Mouse (Mus musculus): ENCODE measurements at regions not wholly inside any gene's neighbourhood (a gene's known extent, or its start where the extent isn't known, plus 50 kb on each side); places are given as distances from the start of the nearest gene placed in this dataset.

DNA sequence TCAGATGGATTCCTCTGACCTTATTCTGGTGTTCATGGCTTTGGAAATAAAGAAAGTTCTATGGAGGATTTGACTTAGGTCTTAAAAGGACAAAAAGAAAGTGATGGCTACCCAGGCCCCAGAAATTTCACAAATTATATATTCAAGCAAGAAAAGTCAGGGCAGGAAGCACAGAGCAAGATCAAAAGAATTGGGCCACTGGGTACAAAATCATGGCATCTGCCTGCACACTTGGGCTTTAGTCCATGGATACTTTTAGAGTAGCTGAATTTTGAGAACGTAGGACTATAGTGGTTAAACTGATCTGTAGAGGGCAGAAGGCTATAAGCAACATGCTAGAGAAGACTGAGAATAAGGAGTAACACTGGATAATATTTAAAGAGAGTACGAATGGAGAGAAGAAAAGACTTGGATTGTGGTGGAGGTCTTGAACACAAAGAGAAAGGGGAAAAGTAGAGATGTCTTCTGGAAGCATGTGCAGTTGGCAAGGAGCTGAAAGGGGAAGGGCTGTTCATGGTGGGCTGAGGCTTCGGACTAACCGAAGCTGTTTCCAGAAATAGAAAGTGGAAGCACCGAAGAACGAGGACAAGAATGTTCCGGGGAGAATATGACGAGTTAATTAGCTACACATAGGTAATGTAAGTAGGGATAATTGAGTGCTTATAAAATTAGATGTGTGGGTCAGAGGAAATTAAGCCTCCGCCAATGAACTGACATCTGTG lies 168.2 kb upstream of the Itga4 start:
- no peak for DNase-seq

DNA sequence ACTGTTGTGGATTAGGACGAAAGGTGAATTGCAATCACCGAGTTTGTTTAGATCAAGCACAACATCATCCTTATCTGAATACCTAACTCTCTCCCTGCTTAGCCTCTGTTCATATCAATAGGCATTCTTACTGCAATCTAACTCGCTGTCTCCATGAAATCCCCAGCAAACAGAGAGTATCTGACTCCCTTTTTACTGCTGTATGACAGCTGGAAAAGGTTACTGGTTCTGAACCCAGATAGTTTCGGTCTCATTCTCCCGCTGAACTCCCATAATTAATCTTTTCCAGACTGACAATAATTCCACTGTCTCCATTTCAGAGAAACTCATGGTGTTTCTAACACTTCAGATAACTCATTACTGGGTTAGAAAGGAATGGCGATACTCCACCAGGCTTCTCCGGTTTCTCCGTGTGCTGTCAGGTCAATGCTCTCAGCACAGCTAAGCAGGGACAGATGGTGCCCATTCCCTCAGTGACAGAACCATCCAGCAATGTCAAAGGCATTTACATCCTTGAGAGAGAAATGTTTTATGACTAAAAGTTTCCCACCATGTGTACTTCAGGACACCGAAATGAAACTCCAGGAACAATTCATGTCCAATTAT lies 167.5 kb upstream of the Itga4 start:
- peak; percentile 20 to 31 for DNase-seq

DNA sequence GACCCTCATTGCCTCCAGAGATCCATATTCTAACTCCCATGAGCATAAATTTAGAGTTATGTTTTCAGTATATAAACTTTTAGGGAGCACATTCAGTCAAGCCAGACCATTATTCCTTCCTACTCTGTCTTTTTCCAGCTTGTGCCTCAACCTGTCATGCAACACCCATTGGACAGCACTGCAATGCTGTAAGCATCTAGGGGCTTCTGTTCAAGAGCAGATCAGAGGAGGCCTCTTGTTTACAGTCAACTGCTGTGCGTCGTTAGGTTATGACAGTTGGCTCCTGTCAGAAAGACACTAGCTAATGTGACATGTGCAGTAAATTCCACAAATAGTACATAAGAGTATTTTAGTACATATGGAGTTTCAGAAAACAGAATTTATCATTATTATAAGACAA lies 165.0 kb upstream of the Itga4 start:
- DNase-seq: no peak

DNA sequence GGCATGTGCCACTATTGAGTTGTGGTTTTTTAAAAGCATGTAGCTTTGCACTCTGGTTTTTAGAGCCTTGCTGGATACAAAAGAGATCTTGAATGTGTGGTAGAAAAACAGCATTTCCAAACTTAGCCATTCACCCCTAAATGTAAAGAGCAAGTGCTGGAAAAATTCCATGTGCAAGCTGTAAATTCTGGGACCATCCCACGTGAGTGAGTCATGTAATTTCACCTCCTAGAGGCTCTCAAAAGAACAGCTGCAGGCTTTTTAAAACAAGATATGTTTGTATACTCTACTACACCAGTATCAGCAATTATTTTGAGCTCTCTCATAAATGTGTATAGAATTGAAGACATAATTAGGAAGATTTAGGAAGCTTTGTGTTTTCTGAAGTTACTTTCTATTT lies 160.9 kb upstream of the Itga4 start:
- no peak for DNase-seq

DNA sequence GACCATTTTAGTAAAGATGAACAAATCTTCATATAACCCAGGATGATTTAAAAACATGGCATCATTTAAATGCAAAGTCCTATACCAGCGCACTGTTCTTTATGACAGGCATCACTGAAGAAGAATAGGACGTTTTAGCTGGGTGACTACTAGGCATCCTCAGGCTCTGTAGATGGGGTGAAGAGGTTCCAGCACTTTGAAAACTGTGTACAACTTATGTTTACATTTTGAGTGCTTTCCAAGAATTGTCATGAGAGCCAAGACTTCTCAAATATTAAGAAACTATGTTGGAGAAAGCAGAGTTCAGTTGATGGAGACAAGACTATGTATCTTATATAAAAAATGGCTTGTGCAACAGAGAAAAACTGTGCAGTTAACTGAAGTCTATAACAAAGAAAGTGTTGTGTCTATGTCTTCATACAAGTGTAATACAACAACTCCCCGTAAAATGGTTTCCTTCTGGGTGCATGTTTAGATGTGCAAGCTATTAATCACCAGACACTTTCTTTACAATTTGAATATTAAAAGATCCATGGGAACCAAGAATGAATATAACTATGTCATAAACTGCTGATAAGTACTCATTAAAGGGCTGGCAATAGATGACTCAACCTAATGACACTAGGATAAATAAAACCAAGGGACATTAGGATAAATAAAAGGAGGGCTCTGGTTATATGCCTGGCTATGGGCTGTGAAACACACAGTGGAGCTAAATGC lies 158.5 kb upstream of the Itga4 start:
- no peak for DNase-seq

DNA sequence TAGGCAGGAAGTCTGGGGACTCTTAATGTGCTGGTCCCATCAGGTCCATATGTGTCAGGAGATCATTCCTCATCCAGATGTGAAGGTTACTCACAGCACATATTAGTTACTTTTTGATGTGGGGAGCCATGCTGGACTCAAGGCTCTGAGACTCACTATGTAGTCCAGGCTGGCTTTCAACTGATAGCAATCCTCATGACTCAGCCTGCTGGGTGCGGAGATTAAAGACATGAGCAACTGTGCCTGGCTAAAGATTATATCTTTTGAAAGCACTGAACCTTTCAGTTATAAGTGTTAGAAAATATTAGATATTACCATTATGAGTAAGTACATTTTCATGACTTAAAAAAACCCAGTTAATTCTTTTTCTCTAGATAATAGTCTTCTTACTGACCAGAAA lies 155.6 kb upstream of the Itga4 start:
- DNase-seq: no peak

DNA sequence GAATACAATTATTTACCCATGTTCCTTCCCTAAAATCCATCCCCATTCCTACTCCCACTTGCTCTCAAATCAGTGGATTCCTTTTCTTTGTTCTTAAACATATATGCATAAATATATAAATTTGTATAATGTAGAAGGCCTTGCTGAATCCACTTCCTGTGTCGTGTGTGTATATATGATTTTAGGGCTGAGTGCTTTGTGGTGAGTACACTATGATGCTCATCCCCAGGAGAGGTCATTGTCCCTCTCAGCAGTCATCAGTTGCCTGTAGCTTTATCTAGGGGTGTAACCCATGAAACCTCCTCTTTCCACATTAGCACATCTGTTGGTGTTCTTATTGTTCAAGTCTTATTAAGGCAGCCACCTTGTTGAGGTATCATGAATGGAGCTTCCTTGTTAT lies 143.6 kb upstream of the Itga4 start:
- no peak for DNase-seq

DNA sequence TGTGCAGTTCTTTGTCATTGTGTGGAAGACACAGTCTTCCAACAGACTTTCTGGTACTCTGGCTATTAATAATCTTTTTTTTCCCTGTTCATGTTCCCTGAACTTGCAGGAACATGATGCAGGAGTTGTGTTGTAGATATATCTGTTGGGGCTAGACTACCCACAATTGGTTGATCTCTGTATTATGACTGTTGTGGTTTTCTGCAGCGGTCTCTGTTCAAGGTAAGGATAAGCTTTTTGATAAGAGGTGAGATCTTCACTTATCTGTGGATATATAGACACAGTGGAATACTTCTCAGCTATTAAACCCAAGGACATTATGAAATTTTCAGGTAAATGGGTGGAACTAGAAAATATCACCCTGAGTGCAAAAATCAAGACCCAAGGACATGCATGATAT lies 143.2 kb upstream of the Itga4 start:
- no peak for DNase-seq

DNA sequence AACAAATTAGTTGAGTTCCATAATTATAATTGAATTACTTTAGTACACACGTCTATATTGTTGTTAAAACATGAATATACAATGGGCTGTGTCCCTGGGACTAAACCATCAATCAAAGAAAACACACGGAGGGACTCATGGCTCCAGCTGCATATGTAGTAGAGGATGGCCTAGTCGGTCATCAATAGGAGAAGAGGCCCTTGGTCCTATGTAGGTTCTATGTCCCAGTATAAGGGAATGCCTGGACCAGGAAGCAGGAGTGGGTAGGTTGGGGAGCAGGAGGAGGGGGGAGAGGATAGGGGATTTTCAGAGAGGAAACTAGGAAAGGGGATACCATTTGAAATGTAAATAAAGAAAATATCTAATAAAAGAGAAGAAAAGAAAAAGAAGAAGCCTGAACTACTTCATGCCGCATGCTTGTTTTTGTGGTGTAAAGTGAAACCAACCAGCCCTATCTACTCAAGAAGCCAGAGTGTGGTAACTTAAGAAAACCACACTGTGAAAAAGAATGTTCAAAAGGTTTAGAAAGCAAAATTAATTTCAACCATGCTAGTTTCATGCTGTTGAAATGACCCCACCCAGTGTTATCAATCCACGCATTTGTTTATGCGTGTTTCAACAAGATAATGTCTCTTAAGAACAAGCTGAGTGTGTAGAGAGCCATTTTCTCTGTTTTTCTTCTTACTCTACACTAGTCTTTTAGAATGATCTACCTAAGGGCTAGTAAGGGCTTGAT lies 134.4 kb upstream of the Itga4 start:
- DNase-seq: no peak

DNA sequence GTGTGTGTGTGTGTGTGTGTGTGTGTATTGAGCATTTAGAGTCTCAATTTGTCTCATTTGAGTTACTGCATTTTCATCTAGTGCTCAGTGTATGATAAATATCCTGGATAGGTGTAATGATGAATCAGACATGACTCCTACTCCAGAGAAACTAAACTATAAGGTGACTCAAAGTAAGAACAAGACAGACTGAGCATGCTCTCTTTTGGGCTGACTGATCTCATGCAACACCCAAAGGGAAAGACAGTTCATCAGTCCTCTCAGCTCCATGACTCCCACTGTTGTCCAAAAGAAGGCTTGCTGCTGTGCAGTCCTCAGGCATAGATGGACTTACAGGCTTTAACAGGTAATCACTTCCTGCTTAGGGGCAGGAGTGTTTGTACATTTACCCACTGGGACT lies 132.7 kb upstream of the Itga4 start:
- DNase-seq: no peak

DNA sequence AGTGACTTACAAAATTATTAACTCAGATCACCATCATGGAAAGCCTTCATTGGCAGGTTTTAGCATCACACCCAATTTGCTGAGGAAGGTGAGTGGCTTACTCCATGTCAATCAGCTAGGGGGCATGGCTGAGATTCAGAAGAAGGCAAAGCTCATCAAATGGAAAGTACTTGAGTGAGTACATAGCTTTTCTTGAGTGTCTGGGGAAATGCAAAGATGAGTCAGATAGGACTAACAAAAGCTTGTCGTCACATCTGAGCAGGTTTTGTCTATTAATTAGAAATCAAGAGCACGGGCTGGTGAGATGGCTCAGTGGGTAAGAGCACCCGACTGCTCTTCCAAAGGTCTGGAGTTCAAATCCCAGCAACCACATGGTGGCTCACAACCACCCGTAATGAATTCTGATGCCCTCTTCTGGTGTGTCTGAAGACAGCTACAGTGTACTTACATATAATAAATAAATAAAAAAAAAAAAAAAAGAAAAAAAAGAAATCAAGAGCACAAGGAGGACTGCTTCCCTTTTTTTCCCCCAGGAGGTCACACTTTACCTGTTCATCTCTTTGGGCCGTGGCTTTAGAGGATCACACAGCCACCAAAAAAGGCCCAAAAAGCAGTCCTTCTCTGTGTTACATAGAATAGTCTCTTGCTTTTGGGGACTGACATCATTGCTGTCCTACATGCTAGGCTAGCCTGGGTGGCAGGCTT lies 130.8 kb upstream of the Itga4 start:
- no peak for DNase-seq

DNA sequence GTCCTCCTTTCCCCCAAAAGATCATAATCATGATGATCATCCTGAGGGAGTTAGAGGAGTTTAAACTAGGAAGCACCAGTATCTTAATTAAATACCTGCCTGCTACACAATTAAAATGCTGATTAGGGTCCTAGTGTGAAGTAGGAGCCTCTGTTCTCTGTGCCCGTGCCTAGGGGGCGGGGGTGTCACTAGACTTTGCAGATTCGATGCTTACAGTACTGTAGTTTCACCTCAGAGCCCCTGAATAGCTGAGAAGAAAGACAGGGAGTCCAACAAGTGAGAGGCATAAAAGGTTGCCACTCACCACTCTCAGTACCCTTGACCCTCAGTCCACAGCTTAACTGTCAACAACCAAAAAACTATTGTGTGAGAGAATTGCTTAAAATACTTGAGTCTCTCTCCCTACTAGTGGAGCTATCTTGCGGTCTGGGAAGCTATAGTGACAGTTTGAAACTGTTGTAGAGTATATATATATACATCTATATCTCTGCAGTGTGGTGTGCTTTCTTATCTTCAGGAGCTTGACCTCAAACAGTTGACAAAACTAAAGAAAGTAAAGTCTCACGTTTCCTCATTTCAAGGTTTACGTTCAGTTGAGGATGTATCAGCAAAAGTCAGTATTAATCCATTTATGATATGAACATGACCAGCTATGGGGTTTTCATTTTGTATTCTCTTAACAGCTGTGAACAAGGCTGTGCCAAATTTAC lies 128.9 kb upstream of the Itga4 start:
- DNase-seq: no peak

DNA sequence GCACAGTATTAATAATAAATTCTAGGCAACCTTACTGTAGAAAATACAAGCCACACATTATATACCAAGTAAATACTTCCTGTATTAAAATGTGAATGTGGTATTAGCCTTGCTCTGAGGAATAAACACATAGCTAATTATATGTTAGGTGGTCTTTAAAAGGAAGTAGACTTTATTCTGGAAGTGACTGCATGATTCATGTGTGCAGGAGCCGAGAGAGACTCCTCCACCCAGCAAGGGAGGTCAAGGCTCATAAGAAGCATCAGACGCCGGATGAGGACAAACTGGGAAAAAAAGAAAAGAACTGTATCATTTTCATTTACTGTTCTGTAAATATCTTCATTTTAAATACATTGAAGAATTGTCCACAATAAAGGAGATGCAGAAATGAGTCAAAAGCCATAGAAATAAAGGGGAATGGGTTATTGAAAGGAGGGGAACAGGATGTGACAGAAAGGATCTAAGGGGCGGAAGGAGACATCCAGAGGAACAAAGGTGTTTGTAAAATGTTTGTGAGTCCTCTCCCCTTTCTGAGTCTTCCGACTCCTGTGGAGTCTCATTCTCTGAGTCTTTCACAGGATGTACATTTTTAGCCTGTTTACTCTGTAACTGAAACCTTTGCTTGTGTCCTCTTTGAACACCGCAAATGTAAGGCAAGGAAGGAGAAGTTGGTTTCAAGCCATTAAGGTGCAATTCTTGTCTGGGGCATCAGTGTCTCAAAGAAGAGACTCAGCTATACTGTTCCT lies 128.1 kb upstream of the Itga4 start:
- DNase-seq: no peak

DNA sequence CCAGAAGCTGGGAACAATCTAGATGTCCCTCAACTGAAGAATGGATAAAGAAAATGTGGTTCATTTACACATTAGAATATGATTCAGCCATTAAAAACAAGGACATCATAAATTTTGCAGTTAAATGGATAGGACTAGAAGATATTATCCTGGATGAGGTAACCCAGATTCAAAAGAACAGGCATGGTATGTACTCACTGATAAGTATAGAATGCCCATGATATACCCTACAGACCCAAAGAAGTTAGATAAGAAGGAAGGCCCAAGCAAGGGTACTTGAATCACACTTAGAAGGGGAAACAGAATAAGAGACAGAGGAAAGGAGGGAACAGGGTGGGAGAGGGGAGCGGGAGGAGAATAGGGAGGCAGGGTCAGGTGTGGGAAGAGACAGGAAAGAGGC lies 127.4 kb upstream of the Itga4 start:
- no peak for DNase-seq

DNA sequence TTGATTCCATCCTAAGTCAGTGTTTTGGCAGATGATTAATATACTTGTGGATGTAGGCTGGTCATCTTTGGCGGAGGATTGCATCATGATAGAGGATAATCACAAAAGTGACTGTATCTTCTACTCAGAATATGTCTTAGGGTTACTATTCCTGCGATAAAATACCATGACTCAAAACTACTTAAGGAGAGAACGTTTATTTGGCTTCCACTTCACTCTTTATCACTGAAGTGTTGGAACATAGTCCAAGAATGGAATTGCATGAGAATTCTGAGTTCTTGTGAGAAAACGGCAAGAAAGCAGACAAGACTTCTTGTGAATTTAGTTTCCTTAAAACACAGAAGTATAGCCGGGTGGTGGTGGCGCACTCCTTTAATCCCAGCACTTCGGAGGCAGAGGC lies 124.6 kb upstream of the Itga4 start:
- no peak for DNase-seq

DNA sequence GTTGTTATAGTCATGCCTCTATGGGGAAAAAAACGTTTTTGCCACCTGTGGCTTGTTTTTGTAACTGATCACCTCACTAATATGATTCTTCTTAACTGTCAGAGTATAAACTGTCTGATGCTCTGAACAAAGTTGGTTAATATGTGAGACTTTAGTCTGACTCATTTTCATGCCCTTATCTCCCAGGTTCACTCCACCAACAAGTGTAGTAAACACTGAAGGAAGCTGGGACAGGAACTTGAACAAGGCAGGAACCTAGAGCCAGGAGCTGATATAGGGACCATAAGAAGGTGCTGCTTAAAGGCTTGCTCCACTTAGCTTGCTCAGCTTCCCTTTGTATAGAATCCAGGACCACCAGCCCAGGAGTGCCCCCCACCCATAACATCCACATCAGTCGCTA lies 124.0 kb upstream of the Itga4 start:
- no peak for DNase-seq

DNA sequence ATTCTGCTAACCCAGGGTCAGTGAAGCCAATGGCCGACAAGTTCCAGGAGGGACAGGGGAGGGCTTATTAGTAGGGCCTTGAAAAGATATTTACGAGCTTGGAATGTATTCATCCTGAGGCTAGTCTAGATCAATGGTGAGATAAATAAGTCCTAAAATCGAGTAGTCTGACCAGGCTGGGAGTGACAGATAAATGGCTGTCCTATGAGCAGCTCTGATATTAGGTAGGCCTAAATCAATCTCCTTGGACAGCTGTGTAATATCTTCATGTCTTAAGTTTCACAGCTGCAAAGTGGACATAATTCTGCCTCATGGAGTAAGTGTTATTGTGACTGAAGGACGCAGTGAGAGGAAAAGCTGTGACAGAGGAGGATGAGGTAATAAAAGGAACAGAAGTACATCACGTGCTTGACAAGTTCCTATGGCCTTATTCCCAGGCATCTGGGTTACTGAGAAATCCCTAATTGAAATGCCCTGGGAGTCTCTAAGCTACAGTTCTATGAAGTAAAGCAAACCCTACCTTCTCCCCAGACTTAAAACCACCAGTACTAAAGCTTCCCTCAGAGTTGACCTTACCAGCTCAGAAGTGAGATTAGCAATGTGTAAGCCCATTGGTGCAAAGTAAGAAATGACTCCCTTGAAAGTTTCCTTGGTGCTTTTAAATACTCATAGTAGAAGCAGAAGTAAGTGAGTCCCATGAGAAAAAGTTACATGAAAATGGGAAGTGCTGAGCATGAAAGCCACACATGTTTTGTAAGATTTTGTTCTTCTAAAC lies 123.3 kb upstream of the Itga4 start:
- no peak for DNase-seq

DNA sequence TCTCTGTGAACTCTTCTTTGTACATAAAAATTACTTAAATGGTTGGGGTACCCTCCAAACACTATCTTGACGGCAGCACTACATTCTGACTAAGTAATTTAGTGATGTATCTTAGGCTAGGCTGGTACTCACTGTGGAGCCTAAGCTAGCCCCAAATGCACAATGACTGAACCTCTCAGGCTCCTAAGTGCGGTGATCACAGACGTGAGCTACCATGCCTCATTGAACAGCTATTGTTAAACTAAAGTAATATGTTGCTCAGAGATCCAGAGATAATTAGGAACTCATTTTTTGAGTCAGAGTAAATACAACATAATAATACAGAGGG lies 122.7 kb upstream of the Itga4 start:
- DNase-seq: no peak

DNA sequence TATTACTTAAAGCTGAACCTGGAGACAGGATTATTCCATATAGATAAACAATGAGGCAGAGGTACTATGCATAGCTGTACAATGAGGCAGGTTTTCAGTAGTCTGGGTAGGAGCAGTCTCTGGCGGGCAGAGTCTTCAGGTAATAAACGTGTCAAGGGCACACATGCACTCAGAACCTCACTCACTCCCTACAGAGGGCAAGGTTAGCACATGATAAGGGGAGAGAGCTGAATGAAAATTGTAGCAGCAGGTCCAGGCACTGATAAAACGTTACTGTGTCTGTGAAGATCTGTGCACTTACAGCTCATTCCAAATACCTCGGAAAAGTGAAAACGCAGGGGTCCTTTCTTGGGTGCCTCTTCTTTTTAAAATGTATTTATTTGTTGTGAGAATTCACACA lies 120.9 kb upstream of the Itga4 start:
- DNase-seq: no peak

DNA sequence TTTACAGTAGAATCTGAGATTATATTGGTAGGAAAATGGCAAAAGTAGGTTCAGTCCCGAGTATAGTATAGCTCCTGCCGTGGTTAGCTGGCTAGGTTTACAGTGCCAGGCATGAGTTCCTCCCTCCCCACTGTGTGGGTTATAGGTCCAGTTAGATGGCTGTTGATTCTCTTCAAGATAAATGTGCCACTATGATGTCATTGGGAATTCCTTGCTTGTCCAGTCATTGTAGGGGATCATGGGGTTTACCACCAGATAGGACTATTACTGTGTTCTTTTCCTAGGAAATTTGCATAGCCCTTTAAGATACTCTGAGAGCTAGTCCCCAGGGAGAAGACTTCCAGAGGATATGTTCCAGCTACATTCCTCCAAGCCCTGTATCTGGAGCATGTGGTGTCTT lies 119.2 kb upstream of the Itga4 start:
- DNase-seq: no peak
